Mouse (Mus musculus): ENCODE measurements at regions not wholly inside any gene's neighbourhood (a gene's known extent, or its start where the extent isn't known, plus 50 kb on each side); places are given as distances from the start of the nearest gene placed in this dataset.
A peak's percentile ranks its signal among the peaks of the same experiment; 100 is the strongest.

DNA sequence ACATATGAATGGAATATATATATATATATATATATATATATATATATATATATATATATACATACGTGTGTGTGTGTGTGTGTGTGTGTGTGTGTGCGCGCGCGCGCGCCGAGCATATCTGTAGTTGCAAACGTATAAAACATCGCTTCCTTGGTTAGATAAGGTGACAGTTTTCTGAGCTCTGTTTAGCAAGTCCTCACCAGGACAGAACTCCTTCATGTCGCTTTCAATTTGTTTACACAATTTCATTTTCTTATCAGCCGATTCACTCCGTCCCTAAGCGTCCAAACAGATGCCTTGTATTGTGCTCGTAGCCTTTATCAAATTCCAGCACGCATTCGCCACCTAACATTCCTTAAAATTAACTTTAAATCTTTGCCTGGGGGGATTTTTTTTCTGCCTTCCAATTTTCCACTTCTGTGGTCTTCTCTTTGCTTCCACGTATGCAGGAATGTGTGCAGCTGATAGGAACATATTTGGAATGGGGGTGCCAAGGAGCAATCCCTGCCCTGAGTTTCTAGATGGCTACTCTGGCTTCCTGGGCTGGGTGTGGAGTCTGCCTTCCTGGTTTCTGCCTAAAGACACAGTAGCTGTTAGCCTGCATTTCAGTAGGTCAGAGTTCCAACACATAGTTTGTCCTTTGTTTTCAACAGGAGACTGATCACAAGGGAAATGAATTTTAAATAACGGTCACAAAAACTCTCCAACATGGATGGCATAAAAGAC is 575.7 kb downstream of the Robo2 start:
- no peak for DNase-seq (ENCODE audit: low spot score in 2 of 2)
- intact Hi-C loops (cut with DNase I) = no loop called here

DNA sequence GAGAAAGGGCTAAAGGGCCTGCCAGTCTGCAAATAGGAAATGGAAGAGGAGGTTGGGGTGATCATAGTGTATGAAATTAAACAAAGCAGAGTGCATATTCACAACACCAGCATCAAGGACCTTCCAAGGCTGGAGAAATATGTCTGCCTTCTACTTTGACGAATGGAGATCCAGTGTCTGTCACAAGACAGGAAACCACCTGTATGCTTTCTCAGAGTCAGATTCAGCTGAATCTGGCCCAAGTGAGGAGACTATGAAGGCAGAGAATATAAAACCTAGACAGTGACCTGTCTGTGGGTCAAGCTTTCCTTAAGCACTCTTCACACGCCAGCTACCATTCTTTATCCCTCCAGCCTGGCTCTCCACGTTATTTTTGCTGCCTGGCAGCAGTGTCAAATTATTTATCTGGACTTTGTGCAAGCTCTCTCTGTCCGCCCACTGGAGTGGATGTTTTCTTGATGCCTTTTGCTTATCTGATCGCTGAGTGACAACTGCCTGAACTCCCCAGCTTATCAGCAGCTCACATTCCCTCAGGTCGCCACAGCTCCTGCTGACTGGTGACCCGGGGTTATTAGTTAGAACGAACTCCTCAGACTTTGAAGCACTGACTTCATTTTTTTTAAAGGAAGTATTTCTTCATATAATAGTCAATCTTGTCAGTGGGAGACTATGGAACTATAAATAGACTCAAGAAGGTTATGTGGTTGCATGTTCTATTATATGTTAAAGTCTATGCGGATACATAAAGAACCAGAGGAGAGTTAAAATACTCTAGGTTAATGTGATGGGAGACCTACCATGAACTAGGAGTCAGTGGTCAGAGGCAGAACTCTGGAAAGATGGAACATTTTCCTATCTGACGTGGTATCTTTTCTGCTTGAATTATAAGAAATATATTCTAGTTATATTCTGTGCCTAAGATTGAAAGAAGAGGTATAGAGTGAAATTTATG is 590.0 kb downstream of the Robo2 start:
- no peak for DNase-seq (ENCODE audit: low spot score in 2 of 2)
- intact Hi-C loops (cut with DNase I) = no loop called here

DNA sequence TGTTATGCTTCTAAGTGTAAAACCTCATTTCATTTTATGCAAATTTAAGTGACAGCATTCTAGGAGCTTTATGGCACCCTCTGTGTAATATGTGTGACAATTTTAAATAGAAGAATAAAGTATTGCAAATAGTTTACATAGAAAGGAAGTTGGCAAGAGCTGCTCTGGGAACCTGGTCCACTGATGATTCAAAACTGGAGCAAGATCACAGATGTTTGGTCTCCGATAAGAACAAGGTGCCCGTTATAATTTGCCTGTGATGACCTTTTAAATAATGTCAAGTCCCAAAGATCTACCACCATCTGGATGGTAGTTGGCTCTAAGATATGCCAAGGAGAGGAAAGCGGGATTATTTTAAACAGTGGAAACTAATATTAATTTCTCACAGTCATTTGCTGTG is 607.1 kb downstream of the Robo2 start:
- intact Hi-C loops (cut with DNase I) = no loop called here
- no peak for DNase-seq (ENCODE audit: low spot score in 2 of 2)

DNA sequence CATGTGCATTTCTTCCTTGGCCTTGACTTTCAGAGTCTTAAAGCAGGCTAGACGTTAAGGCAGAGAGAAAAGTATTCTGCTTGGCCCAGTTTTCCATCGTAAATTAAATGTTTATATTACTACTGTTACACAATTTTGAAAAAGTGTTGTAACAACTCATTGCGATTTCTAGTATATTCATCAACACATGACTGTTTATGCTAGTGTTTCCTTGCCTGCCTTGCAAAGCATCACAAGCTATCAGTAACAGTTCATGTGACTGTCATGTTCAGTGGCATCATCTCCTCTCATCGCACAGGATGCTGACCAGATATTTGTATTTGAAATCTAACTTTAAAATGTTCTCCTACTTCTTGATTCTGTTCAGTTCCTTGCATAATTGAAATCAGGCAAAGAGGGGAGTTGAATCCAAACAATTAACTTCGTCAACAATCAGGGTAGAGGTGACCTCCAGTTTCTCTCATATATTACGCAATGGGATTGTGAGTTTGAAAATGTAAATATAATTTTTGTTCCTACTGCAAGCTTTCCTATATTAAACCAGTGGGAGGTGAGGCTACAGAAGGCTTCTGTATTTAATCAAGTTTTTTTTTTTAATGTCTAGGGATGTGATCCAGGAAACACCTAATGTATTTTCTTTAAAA is 615.0 kb downstream of the Robo2 start:
- intact Hi-C loops (cut with DNase I) = no loop called here
- no peak for DNase-seq (ENCODE audit: low spot score in 2 of 2)

DNA sequence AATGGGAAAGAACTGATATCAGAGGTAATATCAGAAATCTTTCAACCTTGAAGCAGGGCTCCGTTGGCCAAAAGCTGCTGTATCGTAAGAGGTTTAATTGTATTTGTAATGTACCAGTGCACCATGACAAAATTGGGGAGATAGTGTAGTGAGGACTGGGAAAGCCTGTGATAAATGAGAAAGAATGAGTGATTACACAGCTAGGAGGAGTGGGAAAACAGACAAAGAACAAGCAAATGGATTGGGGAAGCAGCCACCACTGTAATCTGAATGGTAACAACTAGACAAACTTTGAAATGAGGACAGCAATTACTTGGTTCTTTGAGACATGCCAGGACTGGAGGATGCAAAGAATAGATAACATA is 626.6 kb downstream of the Robo2 start:
- no peak for DNase-seq (ENCODE audit: low spot score in 2 of 2)
- intact Hi-C loops (cut with DNase I) = no loop called here

DNA sequence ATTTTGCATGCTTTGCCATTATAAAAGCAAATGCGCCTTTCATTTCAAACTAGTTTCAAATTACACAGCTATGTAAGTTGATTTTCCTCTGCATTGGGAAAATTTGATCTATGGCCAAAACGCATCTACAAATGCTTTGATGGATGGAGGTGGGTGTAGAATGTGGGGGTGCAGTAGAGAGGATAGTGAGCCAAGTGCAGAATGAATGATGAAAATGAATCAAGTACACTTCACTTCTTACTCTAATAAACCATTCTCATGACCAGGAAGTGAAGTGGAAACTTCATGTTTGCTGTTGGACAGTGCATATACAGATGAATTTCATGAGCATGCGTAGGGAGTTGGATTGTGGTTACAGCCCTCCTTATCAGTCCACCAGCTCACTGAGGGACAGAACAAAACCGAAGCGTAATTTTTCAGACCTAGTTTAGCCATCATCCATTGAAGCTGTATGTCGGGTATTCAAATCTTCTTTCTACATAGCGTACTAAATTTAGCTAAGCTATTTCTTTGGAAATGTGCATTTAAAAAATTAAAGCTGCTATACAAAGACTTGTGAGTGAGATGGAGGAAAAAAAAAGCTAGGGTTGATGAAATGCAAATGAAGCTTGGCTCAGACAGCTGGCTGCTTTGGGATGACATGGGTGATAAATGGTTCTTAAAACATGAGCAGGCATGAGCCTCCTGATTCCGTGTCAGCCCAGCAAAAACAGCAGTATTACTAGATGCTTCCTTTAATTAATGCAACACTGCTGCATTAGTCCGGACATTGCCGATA is 627.1 kb downstream of the Robo2 start:
- DNase-seq (ENCODE audit: low spot score in 2 of 2) = peak; percentile 22 to 39
- intact Hi-C loops (cut with DNase I) = no loop called here

DNA sequence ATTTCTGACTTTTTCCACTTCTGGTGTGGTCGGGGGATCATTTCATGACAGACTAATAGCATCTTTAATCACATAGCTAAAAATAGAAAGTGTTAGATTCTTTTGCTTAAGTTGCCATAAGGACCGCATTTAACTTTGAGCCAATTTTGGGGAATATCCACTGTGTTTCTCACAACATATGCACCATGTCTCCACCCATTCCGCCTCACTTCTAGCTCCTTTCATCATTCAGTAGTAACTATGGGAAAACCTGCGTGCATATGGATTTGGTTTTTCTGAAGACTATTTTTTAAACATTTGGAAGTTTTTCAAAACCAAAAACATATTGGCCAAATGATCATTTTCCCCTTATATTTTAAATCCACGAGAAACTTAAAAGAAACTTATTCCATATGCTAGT is 639.2 kb downstream of the Robo2 start:
- DNase-seq (ENCODE audit: low spot score in 2 of 2) = no peak
- intact Hi-C loops (cut with DNase I) = no loop called here

DNA sequence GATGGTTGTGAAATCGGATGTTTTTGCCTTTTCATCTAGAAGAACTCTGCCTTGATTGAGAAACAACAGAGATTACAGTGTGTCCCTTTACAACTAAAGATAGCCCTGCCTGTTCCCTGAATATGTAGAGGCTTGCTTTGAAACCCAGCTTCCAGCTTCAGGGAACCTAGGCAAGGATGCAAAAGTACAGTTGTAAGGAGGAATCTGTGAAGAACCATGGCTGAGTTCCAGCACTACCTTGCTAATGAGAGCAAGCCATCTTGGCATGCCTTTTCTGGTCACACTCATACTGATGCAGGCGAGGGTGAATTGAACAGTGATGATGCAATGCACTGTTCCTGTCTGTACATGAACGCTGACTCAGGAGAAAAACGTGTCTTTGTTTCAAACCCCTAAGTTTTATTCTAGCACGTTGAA is 641.2 kb downstream of the Robo2 start:
- intact Hi-C loops (cut with DNase I) = no loop called here
- DNase-seq (ENCODE audit: low spot score in 2 of 2) = peak; percentile 8 to 11

DNA sequence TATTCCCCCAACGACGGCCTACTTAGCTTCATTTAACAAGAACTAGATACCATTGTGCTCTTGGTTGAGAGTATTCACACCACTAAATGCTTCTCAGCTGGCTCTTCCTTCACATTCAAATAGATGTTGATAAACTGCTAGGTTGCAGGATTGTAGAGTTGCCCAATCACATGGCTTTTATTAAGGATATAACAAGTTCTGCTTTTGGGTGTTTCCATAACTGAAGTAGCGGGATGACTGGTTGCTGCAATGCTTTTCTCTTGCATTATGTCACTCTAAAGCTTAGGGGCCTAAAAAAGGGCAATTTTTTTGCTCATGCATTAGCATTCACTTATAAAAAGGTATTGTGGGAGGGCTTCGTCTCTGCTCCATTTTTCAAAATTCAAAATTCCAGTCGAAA is 641.9 kb downstream of the Robo2 start:
- intact Hi-C loops (cut with DNase I) = no loop called here
- DNase-seq (ENCODE audit: low spot score in 2 of 2) = no peak

DNA sequence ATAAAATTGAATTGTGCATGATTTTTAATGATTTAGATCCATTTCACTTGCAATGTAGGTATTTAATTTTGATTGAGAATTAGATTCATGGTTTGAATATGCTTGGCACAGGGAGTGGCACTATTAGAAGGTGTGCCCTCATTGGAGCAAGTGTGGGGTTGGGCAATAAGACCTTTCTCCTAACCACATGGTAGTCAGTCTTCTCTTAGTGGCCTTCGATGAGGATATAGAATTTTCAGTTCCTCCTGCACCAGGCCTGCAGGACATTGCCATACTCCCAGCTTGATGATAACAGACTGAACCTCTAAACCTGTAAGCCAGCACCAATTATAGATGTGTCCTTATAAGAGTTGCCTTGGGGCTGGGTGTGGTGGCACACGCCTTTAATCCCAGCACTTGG is 642.9 kb downstream of the Robo2 start:
- DNase-seq (ENCODE audit: low spot score in 2 of 2) = no peak
- intact Hi-C loops (cut with DNase I) = no loop called here

DNA sequence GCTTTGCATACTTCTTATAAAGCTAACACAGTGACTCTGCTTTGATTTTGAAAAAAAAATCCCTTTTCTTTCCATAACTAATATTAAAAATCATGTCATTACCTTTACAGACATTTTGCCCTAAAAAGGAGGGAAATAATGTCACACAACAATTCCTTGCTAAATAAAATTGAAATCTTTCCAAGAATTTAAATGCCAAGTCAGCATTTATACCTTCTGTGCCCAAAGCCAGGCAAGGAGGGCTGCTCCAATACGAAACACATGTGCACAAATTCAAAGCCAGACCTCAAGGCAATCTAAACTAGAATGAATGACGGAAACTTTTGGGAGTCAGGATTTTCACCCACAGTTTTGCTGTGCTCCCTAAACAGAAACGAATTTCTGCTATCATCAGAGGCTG is 646.4 kb downstream of the Robo2 start:
- intact Hi-C loops (cut with DNase I) = no loop called here
- no peak for DNase-seq (ENCODE audit: low spot score in 2 of 2)

DNA sequence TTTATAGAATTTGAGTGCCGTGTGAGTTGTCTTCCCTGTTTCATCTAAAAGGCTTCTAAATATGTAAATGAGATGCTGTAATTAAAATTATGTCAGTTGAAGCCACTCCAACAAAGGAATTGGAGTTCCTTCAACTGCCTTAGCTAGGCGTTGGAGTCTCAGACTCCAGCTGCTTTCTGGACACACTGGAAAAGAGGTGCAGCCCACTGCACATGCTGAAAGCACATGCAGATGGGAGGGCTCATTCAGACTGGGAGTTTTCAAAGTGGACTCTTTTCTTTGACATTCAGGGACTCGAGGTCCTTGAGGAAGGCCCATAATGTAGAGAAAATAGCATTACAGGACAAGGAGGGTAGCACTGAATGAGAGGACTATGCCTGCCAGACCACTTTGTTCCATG is 650.7 kb downstream of the Robo2 start:
- no peak for DNase-seq (ENCODE audit: low spot score in 2 of 2)
- intact Hi-C loops (cut with DNase I) = no loop called here

DNA sequence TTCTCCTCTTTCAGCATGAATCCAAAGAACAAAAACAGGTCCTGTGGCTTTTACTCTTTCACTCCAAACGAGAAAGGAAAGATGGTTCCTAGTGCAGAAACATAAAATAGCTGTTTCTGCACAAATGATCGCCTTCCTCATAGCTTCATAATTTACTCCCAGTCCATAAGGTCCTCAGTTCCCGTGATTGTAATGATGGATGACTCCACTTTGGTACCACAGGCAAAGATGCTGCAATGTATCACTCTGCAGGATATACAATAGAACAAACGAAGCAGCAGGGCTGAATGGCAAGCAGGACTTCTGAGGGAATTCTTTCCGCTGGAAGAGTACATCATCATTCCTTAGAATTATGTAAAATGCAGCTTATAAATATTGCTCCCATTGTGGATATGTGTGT is 652.8 kb downstream of the Robo2 start:
- DNase-seq (ENCODE audit: low spot score in 2 of 2) = no peak
- intact Hi-C loops (cut with DNase I) = no loop called here

DNA sequence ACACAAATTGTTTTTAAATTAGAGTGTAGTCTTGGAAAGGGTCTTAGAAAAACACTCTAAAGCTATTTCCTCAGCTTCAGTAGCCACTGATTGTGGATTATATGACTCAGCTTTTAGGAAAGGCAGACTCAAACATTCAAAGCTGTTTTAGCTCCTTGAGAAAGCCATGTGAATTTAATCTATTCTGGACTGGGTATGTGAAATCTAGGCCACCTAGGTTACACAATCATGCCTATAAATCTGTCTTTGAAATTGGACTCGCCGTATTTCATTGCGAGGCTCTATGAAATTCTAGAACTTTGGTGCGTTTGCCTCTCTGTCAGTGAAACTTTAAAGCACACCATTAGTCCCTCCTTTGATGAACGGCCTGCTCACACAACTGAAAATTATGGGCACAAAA is 657.3 kb downstream of the Robo2 start:
- intact Hi-C loops (cut with DNase I) = no loop called here

DNA sequence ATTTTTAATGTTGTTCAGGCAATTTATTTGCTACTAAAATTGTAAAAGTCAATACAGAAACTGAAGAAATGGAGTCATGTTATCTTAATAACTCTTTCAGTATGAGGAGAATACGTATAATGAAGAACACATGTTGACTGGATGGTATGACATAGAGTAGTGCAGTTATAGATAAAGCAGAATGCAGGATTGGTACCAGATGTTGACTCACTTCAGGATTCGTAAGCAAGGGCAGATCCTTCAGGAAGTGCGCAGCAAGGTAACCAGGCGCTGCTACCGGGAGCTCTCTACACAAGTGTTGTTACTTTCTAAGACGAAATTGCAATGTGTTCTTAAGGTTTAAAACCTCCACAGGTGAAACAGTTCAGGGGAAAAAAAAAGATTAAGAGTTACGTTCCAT is 683.3 kb downstream of the Robo2 start:
- intact Hi-C loops (cut with DNase I) = no loop called here
- DNase-seq (ENCODE audit: low spot score in 2 of 2) = no peak

More for the DNA sequence above, 657.3 kb downstream of the Robo2 start:
- peak in 1 of 2 experiments; percentile 18 for DNase-seq (ENCODE audit: low spot score in 2 of 2)

DNA sequence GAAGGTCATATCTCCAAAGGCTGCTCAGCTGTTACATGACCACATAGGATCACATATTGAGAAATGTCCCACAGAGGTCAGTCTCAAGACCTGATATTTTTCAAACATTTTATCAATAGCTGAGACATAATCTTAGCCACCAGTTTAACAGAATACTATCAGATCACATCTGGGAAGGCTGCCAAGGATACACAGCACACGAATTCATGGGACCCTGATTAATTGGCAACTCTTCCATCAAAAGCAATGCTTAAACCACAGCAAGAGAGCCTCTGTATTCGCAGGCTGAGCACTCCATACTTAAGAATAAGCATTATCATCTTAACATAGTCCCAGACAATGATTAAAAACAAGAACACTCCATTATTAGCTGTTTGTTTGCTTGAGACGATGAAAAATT is 691.9 kb downstream of the Robo2 start:
- DNase-seq (ENCODE audit: low spot score in 2 of 2) = no peak
- intact Hi-C loops (cut with DNase I) = no loop called here

DNA sequence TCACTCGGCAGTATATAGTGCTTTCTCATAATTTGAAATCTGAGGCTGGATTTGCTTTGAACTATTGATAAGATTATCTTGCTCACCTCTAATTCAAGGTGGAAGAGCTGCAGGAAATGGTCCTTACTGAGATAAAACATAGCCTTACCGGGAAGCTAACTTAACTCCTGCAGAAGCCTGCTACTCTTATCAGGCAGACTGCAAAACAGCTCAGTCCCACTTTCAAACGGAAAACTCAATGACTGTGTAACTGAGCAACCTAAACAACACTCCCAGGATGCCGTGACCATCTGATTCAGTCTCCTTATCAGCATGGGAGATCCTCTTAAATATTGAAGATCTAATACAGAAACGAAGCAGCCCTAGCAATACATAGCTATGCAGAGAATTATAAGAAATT is 695.3 kb downstream of the Robo2 start:
- intact Hi-C loops (cut with DNase I) = no loop called here
- DNase-seq (ENCODE audit: low spot score in 2 of 2) = no peak

DNA sequence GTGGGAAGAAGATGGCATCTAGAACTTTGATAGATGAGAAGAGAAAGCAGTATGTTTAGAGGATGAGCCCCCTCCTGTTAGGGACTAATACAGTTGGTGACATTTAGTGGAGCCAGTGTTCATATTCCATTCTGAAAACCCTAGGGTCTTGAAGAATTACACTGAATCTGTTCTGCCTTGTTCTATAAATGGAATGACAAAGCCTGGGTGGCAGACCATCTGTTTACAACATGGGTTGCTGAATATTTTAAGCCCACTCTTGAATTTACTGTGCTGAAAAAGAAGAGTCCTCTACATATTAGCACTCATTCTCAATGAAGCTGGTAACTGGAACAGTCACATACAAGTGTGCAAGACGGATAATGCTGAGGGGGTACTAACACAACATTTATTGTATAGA is 704.6 kb downstream of the Robo2 start:
- intact Hi-C loops (cut with DNase I) = no loop called here
- peak; percentile 14 to 25 for DNase-seq (ENCODE audit: low spot score in 2 of 2)

DNA sequence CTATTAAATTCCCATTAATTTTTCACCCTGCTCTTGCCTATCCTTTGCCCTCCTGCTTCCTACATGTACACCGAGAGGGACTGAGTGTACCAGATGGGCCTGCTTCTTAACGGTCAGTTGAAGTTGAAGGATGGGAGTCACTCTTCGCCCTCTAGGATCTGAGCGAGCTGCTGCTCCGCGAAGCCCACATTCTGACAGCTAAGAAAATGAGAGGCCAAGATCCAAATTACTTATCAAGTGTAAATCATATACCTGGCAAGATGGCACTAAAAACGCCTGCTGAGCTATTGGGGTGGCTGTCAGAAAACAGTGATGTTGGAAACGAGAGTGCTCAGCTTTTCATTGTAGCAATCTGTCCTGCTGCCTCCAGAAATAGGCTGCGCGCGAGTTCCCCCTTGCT is 722.4 kb downstream of the Robo2 start:
- intact Hi-C loops (cut with DNase I) = no loop called here
- DNase-seq (ENCODE audit: low spot score in 2 of 2) = no peak

DNA sequence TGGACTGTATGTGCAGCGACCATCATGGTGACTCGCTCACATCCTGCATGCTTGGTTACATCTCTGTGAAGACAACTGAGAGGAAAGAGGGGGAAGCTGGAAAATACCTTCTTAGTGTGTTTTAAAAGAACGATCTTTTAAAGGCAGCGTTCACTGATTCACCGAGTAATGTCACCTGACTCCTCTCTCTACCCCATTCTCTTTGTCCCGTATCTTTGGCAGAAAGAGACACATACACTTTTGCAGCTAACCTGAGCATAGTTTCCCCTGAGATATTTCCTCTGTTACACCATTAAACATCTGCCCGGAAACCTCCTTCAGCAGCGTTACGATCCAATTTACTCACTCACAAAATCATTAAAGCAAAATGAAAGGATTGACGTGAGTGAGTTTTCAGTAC is 731.8 kb downstream of the Robo2 start:
- intact Hi-C loops (cut with DNase I) = no loop called here
- no peak for DNase-seq (ENCODE audit: low spot score in 2 of 2)
